Mouse (Mus musculus) forebrain, embryonic 10.5 days (tissue): ENCODE data around the gene Tbr1. TPM values are rescaled to one million over a fixed set of nuclear protein-coding genes. Genes with fewer than 3 reads are reported as not detected.

Experiments
- DNase-seq: peaks from one replicate; pipeline ENCODE4 v3.0.0-alpha.2; 2017; ENCODE audit warnings: low spot score; ENCODE audit errors: extremely low spot score
- H3K27ac ChIP-seq: fragments of 300-500 bp; sonication (generic); 2 replicates; pipeline ENCODE4 v1.5.1; 2016; ENCODE audit warnings: mild to moderate bottlenecking
- H3K27me3 ChIP-seq: fragments of 300-500 bp; sonication (generic); 2 replicates; pipeline ENCODE4 v1.6.1; 2016; ENCODE audit warnings: mild to moderate bottlenecking; ENCODE audit not compliant: poor library complexity, severe bottlenecking
- H3K36me3 ChIP-seq: fragments of 300-500 bp; sonication (generic); replicated peaks from 2 replicates; pipeline ENCODE4 v1.6.1; 2016; ENCODE audit warnings: mild to moderate bottlenecking, moderate library complexity
- H3K4me1 ChIP-seq: fragments of 300-500 bp; sonication (generic); 2 replicates; pipeline ENCODE4 v1.6.1; 2016
- H3K4me3 ChIP-seq: fragments of 300-500 bp; sonication (generic); 2 replicates; pipeline ENCODE4 v1.5.1; 2016; ENCODE audit warnings: mild to moderate bottlenecking, moderate library complexity
- H3K9me3 ChIP-seq: fragments of 300-500 bp; sonication (generic); 2 replicates; pipeline ENCODE4 v1.6.1; 2016; ENCODE audit warnings: mild to moderate bottlenecking, moderate library complexity
- WGBS: fragments of 180-500 bp; shearing (Covaris S2); methylation state at CpG from one replicate; pipeline ENCODE4 v1.1.7; 2016; 5-methylcytosine and 5-hydroxymethylcytosine counted together
- microRNA-seq: library from miRNA; unstranded; fragments of <30 nt; microRNA quantifications from one replicate; pipeline ENCODE4, GENCODE M21; 2017
- polyA plus RNA-seq: library from polyadenylated mRNA; unstranded; fragments of >200 nt; fragmentation: Nextera tagmentation; extraction: Ambion mirVana; gene quantifications from 2 replicates; pipeline ENCODE4 v1.2.1, GENCODE M21; 2016

Gene Tbr1
- polyA plus RNA-seq, 1 experiment from 2014 or later = 5.0 TPM

GRCm38 (mm10) chr2:61814548-61815473, 12.1 kb downstream of the Tbr1 start:
- Histone ChIP-seq H3K9me3 (no peaks in the 10 kb centered on the region), H3K36me3 (no peaks in the 10 kb centered on the region), H3K4me3 (peak overlapping the region; percentile 47), H3K27me3 (peaks cover 94% of the 10 kb centered on the region), H3K27ac (peak overlapping the region; percentile 86), H3K4me1 (peaks cover 40% of the 10 kb centered on the region)
- DNase-seq = peak; percentile 54
- 1% methylated on average over 42 of the region's 50 CpGs for WGBS

- Histone ChIP-seq H3K36me3 (no peaks in the 10 kb centered on the region), H3K4me3 (peak overlapping the region; percentile 47), H3K9me3 (no peaks in the 10 kb centered on the region), H3K4me1 (peaks cover 45% of the 10 kb centered on the region), H3K27me3 (peaks cover 85% of the 10 kb centered on the region), H3K27ac (peak overlapping the region; percentile 86)
- 3% methylated on average over 66 of the region's 66 CpGs for WGBS
- peak; percentile 72 for DNase-seq
Observed at GRCm38 (mm10) chr2:61815583-61816313, 13.0 kb downstream of the Tbr1 start.

GRCm38 (mm10) chr2:61818197-61818596, 15.5 kb downstream of the Tbr1 start:
- Histone ChIP-seq H3K4me1 (peaks cover 29% of the 10 kb centered on the region), H3K27me3 (peaks cover 67% of the 10 kb centered on the region), H3K9me3 (no peaks in the 10 kb centered on the region), H3K36me3 (no peaks in the 10 kb centered on the region), H3K4me3 (no peak overlapping the region), H3K27ac (no peak overlapping the region)
- WGBS = 82% methylated on average over 1 of the region's 1 CpGs
- DNase-seq = no peak

- Histone ChIP-seq H3K9me3 (no peaks in the 10 kb centered on the region), H3K27me3 (peaks cover 47% of the 10 kb centered on the region), H3K4me1 (peaks cover 23% of the 10 kb centered on the region), H3K36me3 (no peaks in the 10 kb centered on the region), H3K4me3 (no peak overlapping the region), H3K27ac (no peak overlapping the region)
- no peak for DNase-seq
- WGBS = 76% methylated on average over 4 of the region's 4 CpGs
Observed at GRCm38 (mm10) chr2:61820203-61820602, 17.5 kb downstream of the Tbr1 start.

- Histone ChIP-seq H3K27ac (no peak overlapping the region), H3K36me3 (no peaks in the 10 kb centered on the region), H3K4me1 (peaks cover 14% of the 10 kb centered on the region), H3K4me3 (no peak overlapping the region), H3K9me3 (no peaks in the 10 kb centered on the region), H3K27me3 (peaks cover 14% of the 10 kb centered on the region)
- no peak for DNase-seq
- 84% methylated on average over 1 of the region's 1 CpGs for WGBS
Observed at GRCm38 (mm10) chr2:61823426-61824140, 20.9 kb downstream of the Tbr1 start.

- Histone ChIP-seq H3K9me3 (no peaks in the 10 kb centered on the region), H3K27ac (no peak overlapping the region), H3K27me3 (no peaks in the 10 kb centered on the region), H3K4me1 (no peaks in the 10 kb centered on the region), H3K36me3 (no peaks in the 10 kb centered on the region), H3K4me3 (no peak overlapping the region)
- DNase-seq = no peak
- 79% methylated on average over 2 of the region's 2 CpGs for WGBS
Observed at GRCm38 (mm10) chr2:61837243-61837806, 34.6 kb downstream of the Tbr1 start.

Small RNAs within 50 kb of the gene (microRNA-seq; reads per million reads assigned to microRNA genes)
- gene Gm22403 = not detected

Other genes starting within 250 kb of the Tbr1 start
- 25.3 and 26.9 TPM in 2 replicates for gene Tank, start 224.3 kb upstream of the Tbr1 start, polyA plus RNA-seq
- 287 and 291 TPM in 2 replicates for gene Psmd14, start 91.2 kb upstream of the Tbr1 start, polyA plus RNA-seq
- gene Slc4a10, start 243.5 kb downstream of the Tbr1 start, polyA plus RNA-seq = 0.05 TPM in 1 of 2 replicates, not detected in the other